Mouse (Mus musculus): ENCODE data around the gene Fam172a. TPM values are rescaled to one million over a fixed set of nuclear protein-coding genes. Genes with fewer than 3 reads are reported as not detected.

Fam172a gene
- total and polyA plus RNA-seq, 3 experiments: 33.4 to 89.8 (median 45.3) TPM

DNA sequence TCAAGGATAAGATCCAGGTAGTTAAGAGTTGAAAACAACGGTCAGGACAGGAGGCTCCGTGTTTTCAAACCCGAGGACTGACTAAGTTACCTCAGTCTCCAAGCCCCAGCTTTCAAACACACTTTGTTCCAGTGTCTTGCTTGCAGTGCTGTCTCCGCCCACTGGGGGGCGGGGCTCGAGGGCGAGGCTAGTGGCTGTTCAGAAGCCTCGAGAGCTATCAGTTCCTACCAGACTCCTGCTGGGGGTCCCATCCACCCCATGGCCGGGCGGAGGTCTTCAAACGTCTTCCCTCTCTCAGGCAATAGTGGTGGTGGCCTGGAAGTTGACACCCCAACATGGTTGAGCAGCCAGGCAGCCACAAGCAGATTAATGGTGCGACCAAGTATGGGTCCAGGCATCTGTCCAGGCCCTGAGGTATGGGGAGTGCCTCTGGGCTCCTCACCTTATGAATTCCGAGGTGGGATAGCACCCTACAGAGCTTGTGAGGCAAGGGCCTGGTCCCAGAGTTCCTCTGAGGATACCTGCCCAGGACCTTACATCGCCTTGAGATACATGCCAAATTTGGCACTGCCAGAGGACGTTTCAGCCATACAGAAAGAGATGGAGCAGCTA, 323.0 kb downstream of the Fam172a start, which contains the start of gene Pou5f2:
Gene Pou5f2 (plus strand): TSS at position 220 of the 612 bp plus-strand sequence.
- ATAC-seq (ENCODE audit: extremely low read depth, insufficient number of reproducible peaks, low FRiP score, poor library complexity, severe bottlenecking) (no peak), DNase-seq (ENCODE audit: low spot score) (no peak)
- no peak within 1 kb of the TSS for H3K4me3 ChIP-seq (ENCODE audit: low read depth, low read length)
- no peaks in the 10 kb centered on the region for H3K9me3 ChIP-seq (replicated peaks)
- H3K36me3 ChIP-seq (replicated peaks): peaks cover 18% of the 10 kb centered on the region
- H3K27me3 ChIP-seq (ENCODE audit: insufficient read depth, low read length): no peaks in the 10 kb centered on the region
- no peak for TF ChIP-seq TAL1 (conservative IDR thresholded peaks at IDR 0.05; ENCODE audit: low read depth, low read length)
- no peak for TF ChIP-seq GATA1 (IDR thresholded peaks at IDR 0.05; ENCODE audit: borderline replicate concordance, low read length)
- TF ChIP-seq GATA2 (IDR thresholded peaks at IDR 0.05; ENCODE audit: borderline replicate concordance, low read depth, low read length): no peak
- no peak for TF ChIP-seq CTCF (IDR thresholded peaks at IDR 0.05; ENCODE audit: low read depth, low read length)
- TF ChIP-seq POLR2AphosphoS5 (IDR thresholded peaks at IDR 0.05; ENCODE audit: insufficient replicate concordance, low read depth, low read length): no peak
- peaks cover 5% of the 10 kb centered on the region; the same call in 1 of the 2 replicates for H3K4me1 ChIP-seq (ENCODE audit: insufficient read depth, low read depth, low read length)

DNA sequence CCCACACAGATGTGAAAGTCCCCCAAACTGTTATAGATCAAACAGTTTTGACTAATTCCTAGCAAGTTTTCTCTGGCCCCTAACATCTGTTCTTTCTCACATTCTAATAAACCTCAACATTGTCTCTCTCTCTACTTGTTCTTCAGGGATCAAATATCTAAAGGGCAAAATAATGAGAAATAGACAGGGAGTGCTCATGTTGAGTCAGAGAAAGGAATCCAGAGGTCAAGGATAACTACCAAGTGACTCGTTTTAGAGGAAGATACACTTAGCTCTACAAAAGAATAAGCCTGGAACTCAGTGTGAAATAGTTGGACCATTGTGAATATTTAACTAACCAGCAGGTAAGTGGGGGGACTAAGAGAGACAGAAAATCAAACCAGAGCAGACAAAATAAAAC, 331.0 kb downstream of the Fam172a start:
- Histone ChIP-seq H3K36me3 (replicated peaks) (peaks cover under 1% of the 10 kb centered on the region), H3K27me3 (ENCODE audit: insufficient read depth, low read length) (no peaks in the 10 kb centered on the region), H3K4me1 (ENCODE audit: insufficient read depth, low read depth, low read length) (no peaks in the 10 kb centered on the region), H3K9me3 (replicated peaks) (no peaks in the 10 kb centered on the region), H3K4me3 (ENCODE audit: low read depth, low read length) (no peak overlapping the region)
- TF ChIP-seq POLR2AphosphoS5 (IDR thresholded peaks at IDR 0.05; ENCODE audit: insufficient replicate concordance, low read depth, low read length): no peak
- no peak for TF ChIP-seq GATA2 (IDR thresholded peaks at IDR 0.05; ENCODE audit: borderline replicate concordance, low read depth, low read length)
- no peak for TF ChIP-seq TAL1 (conservative IDR thresholded peaks at IDR 0.05; ENCODE audit: low read depth, low read length)
- no peak for TF ChIP-seq GATA1 (IDR thresholded peaks at IDR 0.05; ENCODE audit: borderline replicate concordance, low read length)
- no peak for TF ChIP-seq CTCF (IDR thresholded peaks at IDR 0.05; ENCODE audit: low read depth, low read length)
- ATAC-seq (ENCODE audit: extremely low read depth, insufficient number of reproducible peaks, low FRiP score, poor library complexity, severe bottlenecking) (no peak), DNase-seq (ENCODE audit: low spot score) (no peak)

DNA sequence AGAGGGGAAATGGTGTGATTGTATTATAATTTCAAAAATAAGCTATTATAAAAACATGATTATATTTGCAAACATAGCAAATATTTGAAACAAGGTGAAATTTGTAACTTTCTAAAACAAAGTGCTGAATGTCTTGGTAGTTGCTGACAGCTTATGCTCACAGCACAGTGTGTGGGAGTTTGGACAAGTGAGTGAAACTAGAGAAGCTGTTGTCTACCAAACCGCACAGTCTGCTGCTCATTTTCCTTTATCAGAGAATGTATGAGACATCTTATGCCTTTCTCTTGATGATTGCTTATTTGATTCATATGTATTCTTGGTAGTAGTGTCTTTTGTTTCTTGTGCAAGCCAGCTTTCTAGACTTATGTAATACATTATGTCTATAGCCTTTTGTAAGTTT, 335.4 kb downstream of the Fam172a start:
- ATAC-seq (ENCODE audit: extremely low read depth, insufficient number of reproducible peaks, low FRiP score, poor library complexity, severe bottlenecking): no peak
- no peak for TF ChIP-seq GATA1 (IDR thresholded peaks at IDR 0.05; ENCODE audit: borderline replicate concordance, low read length)
- TF ChIP-seq GATA2 (IDR thresholded peaks at IDR 0.05; ENCODE audit: borderline replicate concordance, low read depth, low read length): no peak
- no peak for TF ChIP-seq POLR2AphosphoS5 (IDR thresholded peaks at IDR 0.05; ENCODE audit: insufficient replicate concordance, low read depth, low read length)
- no peak for TF ChIP-seq TAL1 (conservative IDR thresholded peaks at IDR 0.05; ENCODE audit: low read depth, low read length)
- DNase-seq (ENCODE audit: low spot score): no peak
- Histone ChIP-seq H3K9me3 (replicated peaks) (no peaks in the 10 kb centered on the region), H3K36me3 (replicated peaks) (peaks cover 2% of the 10 kb centered on the region), H3K27me3 (ENCODE audit: insufficient read depth, low read length) (no peaks in the 10 kb centered on the region), H3K4me1 (ENCODE audit: insufficient read depth, low read depth, low read length) (no peaks in the 10 kb centered on the region), H3K4me3 (ENCODE audit: low read depth, low read length) (no peak overlapping the region)

DNA sequence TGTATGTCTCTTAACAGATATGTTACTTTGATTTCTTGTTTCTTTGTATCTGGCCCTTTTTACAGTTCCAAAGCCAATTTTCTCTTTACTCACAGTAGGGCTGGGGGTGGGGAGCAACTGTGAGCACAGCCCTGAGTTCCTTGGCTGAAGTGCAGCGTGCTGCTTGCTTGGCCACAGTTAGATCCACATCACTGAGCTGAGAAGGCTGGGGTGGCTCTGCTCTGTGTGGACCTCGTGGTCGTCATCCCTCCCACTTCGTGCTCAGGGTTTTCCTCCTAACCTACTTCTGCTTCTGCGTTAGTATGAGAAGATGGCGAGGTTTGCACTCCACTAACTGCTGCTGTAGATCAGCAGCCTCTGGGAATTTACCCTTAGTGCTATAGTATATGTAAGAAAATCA, 341.4 kb downstream of the Fam172a start:
- Histone ChIP-seq H3K36me3 (replicated peaks) (no peaks in the 10 kb centered on the region), H3K27me3 (ENCODE audit: insufficient read depth, low read length) (no peaks in the 10 kb centered on the region), H3K4me1 (ENCODE audit: insufficient read depth, low read depth, low read length) (no peaks in the 10 kb centered on the region), H3K4me3 (ENCODE audit: low read depth, low read length) (no peak overlapping the region), H3K9me3 (replicated peaks) (no peaks in the 10 kb centered on the region)
- no peak for TF ChIP-seq GATA1 (IDR thresholded peaks at IDR 0.05; ENCODE audit: borderline replicate concordance, low read length)
- TF ChIP-seq POLR2AphosphoS5 (IDR thresholded peaks at IDR 0.05; ENCODE audit: insufficient replicate concordance, low read depth, low read length): no peak
- TF ChIP-seq GATA2 (IDR thresholded peaks at IDR 0.05; ENCODE audit: borderline replicate concordance, low read depth, low read length): no peak
- no peak for TF ChIP-seq CTCF (IDR thresholded peaks at IDR 0.05; ENCODE audit: low read depth, low read length)
- TF ChIP-seq TAL1 (conservative IDR thresholded peaks at IDR 0.05; ENCODE audit: low read depth, low read length): no peak
- ATAC-seq (ENCODE audit: extremely low read depth, insufficient number of reproducible peaks, low FRiP score, poor library complexity, severe bottlenecking) (no peak), DNase-seq (ENCODE audit: low spot score) (no peak)

DNA sequence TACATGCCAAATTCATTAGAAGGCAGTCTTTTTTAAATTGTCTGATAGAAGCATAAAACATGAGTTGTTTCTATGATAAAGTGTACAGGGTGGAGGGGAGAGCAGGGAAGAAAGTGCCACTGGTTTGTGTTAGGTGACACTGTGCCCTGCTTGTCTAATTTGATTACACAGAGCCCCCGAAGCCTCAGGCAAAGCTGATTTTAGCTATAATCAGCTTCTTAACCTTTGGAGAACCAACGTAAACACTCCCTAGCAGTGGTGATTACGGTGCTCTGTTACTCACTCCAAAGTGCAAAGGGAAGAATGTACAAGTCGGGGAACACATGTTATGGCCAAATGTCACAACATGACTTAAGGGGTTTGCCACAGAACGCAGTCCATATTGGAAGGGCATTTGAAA, 343.3 kb downstream of the Fam172a start:
- Histone ChIP-seq H3K4me1 (ENCODE audit: insufficient read depth, low read depth, low read length) (no peaks in the 10 kb centered on the region), H3K27me3 (ENCODE audit: insufficient read depth, low read length) (no peaks in the 10 kb centered on the region), H3K9me3 (replicated peaks) (no peaks in the 10 kb centered on the region), H3K36me3 (replicated peaks) (no peaks in the 10 kb centered on the region), H3K4me3 (ENCODE audit: low read depth, low read length) (no peak overlapping the region)
- ATAC-seq (ENCODE audit: extremely low read depth, insufficient number of reproducible peaks, low FRiP score, poor library complexity, severe bottlenecking) (no peak), DNase-seq (ENCODE audit: low spot score) (no peak)
- no peak for TF ChIP-seq GATA1 (IDR thresholded peaks at IDR 0.05; ENCODE audit: borderline replicate concordance, low read length)
- no peak for TF ChIP-seq POLR2AphosphoS5 (IDR thresholded peaks at IDR 0.05; ENCODE audit: insufficient replicate concordance, low read depth, low read length)
- TF ChIP-seq TAL1 (conservative IDR thresholded peaks at IDR 0.05; ENCODE audit: low read depth, low read length): no peak
- TF ChIP-seq GATA2 (IDR thresholded peaks at IDR 0.05; ENCODE audit: borderline replicate concordance, low read depth, low read length): no peak
- TF ChIP-seq CTCF (IDR thresholded peaks at IDR 0.05; ENCODE audit: low read depth, low read length): no peak

DNA sequence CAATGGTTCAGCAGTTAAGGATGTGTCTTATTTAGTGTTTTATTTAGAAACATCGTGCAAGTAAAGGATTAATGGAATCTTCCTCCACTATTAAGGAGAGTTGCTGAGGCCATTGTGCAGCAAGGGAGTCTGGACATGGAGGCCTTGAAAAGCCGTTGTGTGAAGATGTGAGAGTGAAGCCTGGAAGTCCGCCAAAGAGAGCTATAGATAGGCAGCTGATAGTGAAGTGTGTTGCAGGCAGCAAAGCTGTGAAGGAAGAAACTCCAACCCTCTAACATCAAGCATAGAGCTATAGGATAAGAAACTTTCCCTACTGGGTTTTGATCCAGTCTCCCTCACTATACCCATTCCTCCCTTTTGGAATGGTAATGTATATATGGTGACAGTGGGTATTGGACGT, 385.9 kb downstream of the Fam172a start:
- Histone ChIP-seq H3K4me3 (ENCODE audit: low read depth, low read length) (no peak overlapping the region), H3K9me3 (replicated peaks) (no peaks in the 10 kb centered on the region), H3K4me1 (ENCODE audit: insufficient read depth, low read depth, low read length) (no peaks in the 10 kb centered on the region), H3K27me3 (ENCODE audit: insufficient read depth, low read length) (no peaks in the 10 kb centered on the region), H3K36me3 (replicated peaks) (no peaks in the 10 kb centered on the region)
- DNase-seq (ENCODE audit: low spot score) (no peak), ATAC-seq (ENCODE audit: extremely low read depth, insufficient number of reproducible peaks, low FRiP score, poor library complexity, severe bottlenecking) (no peak)
- TF ChIP-seq POLR2AphosphoS5 (IDR thresholded peaks at IDR 0.05; ENCODE audit: insufficient replicate concordance, low read depth, low read length) (no peak), GATA1 (IDR thresholded peaks at IDR 0.05; ENCODE audit: borderline replicate concordance, low read length) (no peak), GATA2 (IDR thresholded peaks at IDR 0.05; ENCODE audit: borderline replicate concordance, low read depth, low read length) (no peak), TAL1 (conservative IDR thresholded peaks at IDR 0.05; ENCODE audit: low read depth, low read length) (no peak), CTCF (IDR thresholded peaks at IDR 0.05; ENCODE audit: low read depth, low read length) (no peak)

Measured in G1E (cell line).